Mouse (Mus musculus) heart, postnatal 0 days (tissue): ENCODE results near the gene Fut2. TPM values are rescaled to one million over a fixed set of nuclear protein-coding genes. Genes with fewer than 3 reads are reported as not detected.

ENCODE experiments used
- ATAC-seq: fragments of 200-750 bp; cut with Nextera tagmentation; 2 replicates; pipeline ENCODE4 v1.8.0; 2017; ENCODE audit warnings: low read depth, moderate number of reproducible peaks, moderate library complexity; ENCODE audit not compliant: insufficient read depth
- DNase-seq: peaks from one replicate; pipeline ENCODE4 v3.0.0-alpha.2; 2016; ENCODE audit warnings: low spot score
- H3K27ac ChIP-seq: fragments of 300-500 bp; sonication (generic); 2 replicates; pipeline ENCODE4 v1.5.1; 2014; ENCODE audit warnings: low read depth, mild to moderate bottlenecking
- H3K27me3 ChIP-seq: fragments of 300-500 bp; sonication (generic); 2 replicates; pipeline ENCODE4 v1.6.1; 2014; ENCODE audit warnings: low read length, mixed read lengths; ENCODE audit not compliant: control insufficient read depth, insufficient read depth
- H3K36me3 ChIP-seq: fragments of 300-500 bp; sonication (generic); replicated peaks from 2 replicates; pipeline ENCODE4 v1.6.1; 2014; ENCODE audit warnings: low read length, mixed read lengths; ENCODE audit not compliant: control insufficient read depth, insufficient read depth
- H3K4me1 ChIP-seq: fragments of 300-500 bp; sonication (generic); 2 replicates; pipeline ENCODE4 v1.6.1; 2014; ENCODE audit warnings: antibody characterized with exemption; ENCODE audit not compliant: control insufficient read depth, insufficient read depth
- H3K4me2 ChIP-seq: fragments of 300-500 bp; sonication (generic); 2 replicates; pipeline ENCODE4 v1.6.1; 2014; ENCODE audit warnings: low read depth, mild to moderate bottlenecking, low read length, moderate library complexity
- H3K4me3 ChIP-seq: fragments of 300-500 bp; sonication (generic); 2 replicates; pipeline ENCODE4 v1.5.1; 2014; ENCODE audit warnings: low read depth, low read length
- H3K9ac ChIP-seq: fragments of 300-500 bp; sonication (generic); replicated peaks from 2 replicates; pipeline ENCODE4 v1.6.1; 2014; ENCODE audit warnings: low read depth, low read length, mixed read lengths
- H3K9me3 ChIP-seq: fragments of 300-500 bp; sonication (generic); replicated peaks from 2 replicates; pipeline ENCODE4 v1.6.1; 2016; ENCODE audit warnings: low read length; ENCODE audit not compliant: control insufficient read depth
- CTCF ChIP-seq: IDR thresholded peaks from 2 replicates; pipeline ENCODE4 v1.5.1; 2016; ENCODE audit warnings: antibody characterized with exemption, control low read depth, low read depth
- EP300 ChIP-seq: IDR thresholded peaks from 2 replicates; pipeline ENCODE4 v1.6.1; 2016; ENCODE audit warnings: antibody characterized with exemption, low read depth
- WGBS: fragments of 180-500 bp; shearing (Covaris S2); extraction: QIAGEN DNeasy Blood & Tissue Kit; methylation state at CpG from one replicate; pipeline ENCODE4 v1.1.7; 2014; 5-methylcytosine and 5-hydroxymethylcytosine counted together
- polyA plus RNA-seq: library from polyadenylated mRNA; unstranded; fragments of >200 nt; fragmentation: Nextera tagmentation; extraction: Ambion mirVana; gene quantifications from 2 replicates; pipeline ENCODE4 v1.2.1, GENCODE M21; 2015
- total RNA-seq: library from RNA; depleted of rRNA; stranded (reverse); fragments of >200 nt; gene quantifications from 2 replicates; pipeline ENCODE4 v1.2.3, GENCODE M21; 2014; ENCODE audit warnings: low replicate concordance

Gene Fut2
- total and polyA plus RNA-seq, 2 experiments from 2014 or later, result 1.7 TPM; not detected in 1

DNA sequence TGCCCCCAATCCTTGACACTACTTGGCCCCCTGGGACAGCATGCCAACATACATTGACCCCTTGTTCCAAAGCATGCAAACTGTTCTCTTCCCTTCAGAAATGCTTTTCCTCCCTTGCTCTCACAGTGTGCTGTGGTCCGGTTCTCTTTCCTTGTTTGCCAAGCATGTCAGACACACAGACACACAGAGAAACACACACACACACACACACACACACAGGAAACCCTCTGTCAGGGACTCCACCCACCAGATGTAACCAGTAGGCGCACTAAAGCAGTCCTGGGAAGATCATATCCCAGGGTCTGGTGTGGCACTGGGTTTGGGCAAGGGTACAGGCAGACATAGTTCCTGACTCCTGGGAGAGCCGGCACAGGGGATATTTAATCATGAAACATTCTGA, 20.6 kb upstream of the Fut2 start:
- TF ChIP-seq CTCF (no peak), EP300 (no peak)
- H3K9me3 ChIP-seq, result no peaks in the 10 kb centered on the region
- H3K9ac ChIP-seq, result no peak overlapping the region
- H3K27ac ChIP-seq, result no peak overlapping the region
- 63% methylated on average over 3 of the region's 3 CpGs for WGBS
- no peak for ATAC-seq
- H3K4me1 ChIP-seq, result peaks cover 28% of the 10 kb centered on the region
- H3K4me3 ChIP-seq, result no peak overlapping the region
- DNase-seq, result no peak
- H3K4me2 ChIP-seq, result no peak overlapping the region
- H3K36me3 ChIP-seq, result no peaks in the 10 kb centered on the region
- H3K27me3 ChIP-seq, result no peaks in the 10 kb centered on the region

DNA sequence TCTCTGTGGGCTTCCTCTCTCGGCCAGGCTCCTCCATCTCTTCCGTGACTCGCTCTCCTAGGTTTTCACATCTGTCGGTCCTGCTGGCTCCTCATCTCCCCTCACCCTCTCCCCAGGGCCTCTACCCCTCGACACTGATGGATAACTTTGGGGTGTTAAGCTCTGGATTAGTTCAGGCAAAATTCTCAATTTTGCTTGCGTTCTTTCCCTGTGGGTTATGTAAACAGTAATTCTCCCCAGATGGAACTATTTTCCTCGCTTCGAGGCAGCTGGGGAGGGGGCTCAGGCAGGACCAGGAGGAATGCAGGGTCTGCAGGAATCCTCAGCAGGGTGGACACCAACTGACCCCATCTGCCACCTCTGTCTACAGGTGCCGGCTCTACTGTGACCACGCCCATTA, 19.6 kb upstream of the Fut2 start:
- ATAC-seq, result no peak
- Histone ChIP-seq H3K4me1 (peaks cover 36% of the 10 kb centered on the region), H3K9me3 (no peaks in the 10 kb centered on the region), H3K4me3 (no peak overlapping the region), H3K9ac (no peak overlapping the region), H3K27ac (no peak overlapping the region), H3K4me2 (no peak overlapping the region), H3K27me3 (no peaks in the 10 kb centered on the region), H3K36me3 (no peaks in the 10 kb centered on the region)
- DNase-seq, result no peak
- 65% methylated on average over 10 of the region's 10 CpGs for WGBS
- TF ChIP-seq CTCF, result no peak
- no peak for TF ChIP-seq EP300

DNA sequence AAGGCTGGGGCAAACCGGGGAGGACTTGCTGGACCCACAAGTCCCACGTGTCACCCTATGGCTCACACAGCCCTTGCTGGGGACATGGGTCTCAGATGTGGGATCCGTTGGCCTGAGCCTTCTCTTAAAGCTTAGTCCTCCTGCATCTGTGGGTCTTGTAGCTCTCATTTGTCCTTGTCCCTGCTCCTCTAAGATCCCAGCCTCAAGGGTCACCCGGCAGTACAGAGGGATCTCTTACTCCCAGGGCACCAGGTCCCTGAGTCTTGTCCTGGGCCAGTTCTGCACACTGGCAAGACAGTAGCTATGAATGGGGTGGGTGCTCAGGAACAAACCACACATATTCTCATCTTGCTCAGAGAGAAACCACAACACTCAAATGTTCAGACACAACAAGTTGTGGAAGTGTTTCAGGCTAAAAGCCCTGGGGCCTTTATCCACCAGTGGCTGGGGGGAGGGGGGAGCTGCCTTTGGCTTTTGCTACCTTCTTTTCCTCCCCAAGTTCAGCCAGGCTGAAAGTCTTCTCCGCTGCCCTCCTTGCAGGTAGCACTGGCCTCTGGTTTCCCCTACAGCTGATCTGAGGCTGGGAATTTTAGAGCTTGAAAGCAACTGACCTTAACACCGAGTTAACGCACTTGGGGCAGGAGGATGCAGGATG, 17.3 kb upstream of the Fut2 start, which contains the start of gene Ntn5:
Gene Ntn5 (plus strand): TSS at position 627 of the 655 bp plus-strand sequence.
- TF ChIP-seq EP300, result no peak
- no peak for TF ChIP-seq CTCF
- peaks cover 26% of the 10 kb centered on the region for H3K4me1 ChIP-seq
- no peaks in the 10 kb centered on the region for H3K36me3 ChIP-seq
- 76% methylated on average over 7 of the region's 7 CpGs for whole genome bisulfite sequencing
- no peak within 1 kb of the TSS for H3K9ac ChIP-seq
- H3K27me3 ChIP-seq, result no peaks in the 10 kb centered on the region
- H3K9me3 ChIP-seq, result no peaks in the 10 kb centered on the region
- no peak within 1 kb of the TSS for H3K4me3 ChIP-seq
- H3K27ac ChIP-seq, result no peak within 1 kb of the TSS
- no peak for DNase-seq
- ATAC-seq, result no peak
- no peak within 1 kb of the TSS for H3K4me2 ChIP-seq

DNA sequence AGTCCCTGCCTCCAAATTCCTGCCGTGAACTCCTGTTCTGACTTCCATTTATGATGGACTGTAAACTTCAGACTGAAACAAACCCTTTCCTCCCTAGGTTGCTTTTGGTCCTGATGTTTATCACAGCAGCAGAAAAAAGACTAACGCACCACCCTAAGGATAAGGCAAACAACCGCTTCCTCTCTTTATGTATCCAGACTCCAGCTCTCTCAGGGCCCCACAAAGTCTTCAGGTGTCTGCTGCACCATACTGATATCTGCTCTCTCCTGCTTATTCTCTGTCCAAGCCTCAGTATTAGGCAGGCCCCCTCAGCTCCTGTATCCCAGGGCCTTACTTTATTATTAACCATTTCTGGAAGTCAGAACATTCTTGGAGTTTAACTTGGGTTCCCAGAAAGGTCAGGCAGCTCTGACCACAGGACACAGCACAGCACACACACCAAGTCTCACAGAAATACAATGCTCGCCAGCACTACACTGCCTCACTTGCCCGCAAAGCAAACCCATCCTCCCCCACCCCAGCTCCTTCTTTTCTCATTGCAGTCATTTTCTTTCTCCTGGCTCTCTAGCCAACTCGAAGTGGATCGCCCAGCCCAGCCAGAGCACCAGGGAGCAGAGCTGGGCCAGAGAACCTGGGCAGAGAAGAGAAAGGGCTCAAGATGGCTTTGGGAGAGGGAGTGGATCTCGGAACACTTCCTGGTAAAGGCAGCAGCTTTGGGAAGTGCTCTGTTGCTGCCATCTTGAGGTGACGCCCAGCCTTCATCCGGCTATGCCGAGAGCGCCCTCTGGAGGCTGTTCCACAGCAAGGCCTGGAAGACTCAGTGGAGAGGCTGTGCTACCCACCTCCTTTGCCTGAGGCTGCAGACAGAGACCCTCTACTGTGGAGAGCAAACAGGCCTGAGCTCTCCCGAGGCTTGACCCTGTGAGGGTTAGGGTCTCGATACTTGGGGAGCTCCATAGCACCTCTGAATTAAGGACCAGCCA, 16.2 kb upstream of the Fut2 start:
- Histone ChIP-seq H3K27ac (peak overlapping the region; percentile 89), H3K4me1 (peaks cover 26% of the 10 kb centered on the region), H3K4me2 (0 out of 2 replicates have a peak overlapping the region, but pooled peaks have one; percentile 12), H3K36me3 (no peaks in the 10 kb centered on the region), H3K27me3 (no peaks in the 10 kb centered on the region), H3K9me3 (no peaks in the 10 kb centered on the region), H3K9ac (no peak overlapping the region), H3K4me3 (no peak overlapping the region)
- TF ChIP-seq EP300 (no peak), CTCF (peak; percentile 99)
- ATAC-seq (peak; percentile 48), DNase-seq (peak; percentile 86)
- WGBS, result 32% methylated on average over 14 of the region's 14 CpGs

DNA sequence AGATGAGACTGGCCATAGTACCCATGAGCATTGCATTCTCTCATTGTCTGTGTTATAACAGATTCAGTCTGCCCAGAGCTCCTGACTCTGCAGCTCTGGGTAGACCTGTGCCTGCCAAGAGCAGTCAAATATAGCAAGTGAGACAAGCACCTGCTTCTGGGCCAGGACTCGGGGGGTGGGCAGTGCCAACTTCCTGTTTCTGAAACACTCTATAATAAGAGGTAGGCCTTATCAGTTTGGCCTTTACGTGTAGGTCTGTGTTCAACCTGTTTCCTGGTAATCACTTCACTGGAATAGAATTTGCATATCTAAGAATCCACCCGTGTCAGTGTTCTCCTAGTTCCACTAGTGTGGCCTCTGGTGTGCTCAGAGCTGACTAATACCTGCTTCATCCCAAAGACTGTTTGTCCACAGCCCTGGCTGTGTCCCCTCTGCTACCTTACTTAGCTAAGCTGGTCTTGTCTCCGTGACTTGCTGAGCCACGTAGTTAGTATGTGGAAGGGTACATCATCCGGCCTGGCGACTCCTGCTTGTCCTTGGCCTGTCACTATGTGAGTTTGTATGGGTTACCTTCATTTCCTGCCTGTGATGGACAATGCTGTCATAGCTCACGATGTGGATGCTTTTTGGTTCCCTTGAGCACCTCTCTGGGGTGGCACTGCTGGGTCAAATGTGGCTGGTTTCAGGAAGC, 15.0 kb upstream of the Fut2 start:
- peak; percentile 70 for ATAC-seq
- Histone ChIP-seq H3K4me3 (no peak overlapping the region), H3K36me3 (no peaks in the 10 kb centered on the region), H3K27ac (peak overlapping the region; percentile 89), H3K9me3 (no peaks in the 10 kb centered on the region), H3K27me3 (no peaks in the 10 kb centered on the region), H3K4me2 (no peak overlapping the region), H3K4me1 (peaks cover 26% of the 10 kb centered on the region), H3K9ac (no peak overlapping the region; the same call in 1 of the 2 replicates)
- whole genome bisulfite sequencing, result 39% methylated on average over 8 of the region's 8 CpGs
- TF ChIP-seq EP300, result peak; percentile 44; the same call in 1 of the 2 replicates
- no peak for TF ChIP-seq CTCF
- DNase-seq, result peak; percentile 87
